Mouse (Mus musculus) intestine, embryonic 16.5 days (tissue): ENCODE data around the gene Rps6kc1. TPM values are rescaled to one million over a fixed set of nuclear protein-coding genes. Genes with fewer than 3 reads are reported as not detected.
"Not testable (repeated sequence)": the region's sequence is repeated elsewhere in the genome, so short reads cannot be mapped to it uniquely, and the experiment has no call there.

Source experiments
- ATAC-seq: fragments of 200-750 bp; cut with Nextera tagmentation; 2 replicates; pipeline ENCODE4 v1.8.0; 2017; ENCODE audit warnings: moderate TSS enrichment, moderate library complexity
- H3K27ac ChIP-seq: fragments of 300-500 bp; sonication (generic); 2 replicates; pipeline ENCODE4 v1.5.1; 2014; ENCODE audit warnings: mild to moderate bottlenecking, low read length
- H3K27me3 ChIP-seq: fragments of 300-500 bp; sonication (generic); replicated peaks from 2 replicates; pipeline ENCODE4 v1.6.1; 2014; ENCODE audit warnings: low read length, control low read depth, mixed read lengths; ENCODE audit not compliant: control insufficient read depth, insufficient read depth
- H3K36me3 ChIP-seq: fragments of 300-500 bp; sonication (generic); 2 replicates; pipeline ENCODE4 v1.6.1; 2014; ENCODE audit warnings: low read length, control low read depth; ENCODE audit not compliant: control insufficient read depth, insufficient read depth
- H3K4me1 ChIP-seq: fragments of 300-500 bp; sonication (generic); 2 replicates; pipeline ENCODE4 v1.6.1; 2014; ENCODE audit warnings: low read length, control low read depth, mixed read lengths; ENCODE audit not compliant: control insufficient read depth, insufficient read depth
- H3K4me2 ChIP-seq: fragments of 300-500 bp; sonication (generic); 2 replicates; pipeline ENCODE4 v1.6.1; 2014; ENCODE audit warnings: low read depth, low read length, control low read depth
- H3K4me3 ChIP-seq: fragments of 300-500 bp; sonication (generic); 2 replicates; pipeline ENCODE4 v1.5.1; 2014; ENCODE audit warnings: mild to moderate bottlenecking, low read length
- H3K9ac ChIP-seq: fragments of 300-500 bp; sonication (generic); 2 replicates; pipeline ENCODE4 v1.6.1; 2014; ENCODE audit warnings: low read depth, low read length
- H3K9me3 ChIP-seq: fragments of 300-500 bp; sonication (generic); 2 replicates; pipeline ENCODE4 v1.6.1; 2016; ENCODE audit warnings: low read length, control low read depth; ENCODE audit not compliant: control insufficient read depth
- WGBS: fragments of 180-500 bp; shearing (Covaris S2); extraction: QIAGEN DNeasy Blood & Tissue Kit; methylation state at CpG from one replicate; pipeline ENCODE4 v1.1.7; 2014; 5-methylcytosine and 5-hydroxymethylcytosine counted together
- polyA plus RNA-seq: library from polyadenylated mRNA; unstranded; fragments of >200 nt; fragmentation: Nextera tagmentation; extraction: Ambion mirVana; gene quantifications from 2 replicates; pipeline ENCODE4 v1.2.1, GENCODE M21; 2015

Rps6kc1 gene
- polyA plus RNA-seq, 1 experiment from 2014 or later, result 11.8 TPM

DNA sequence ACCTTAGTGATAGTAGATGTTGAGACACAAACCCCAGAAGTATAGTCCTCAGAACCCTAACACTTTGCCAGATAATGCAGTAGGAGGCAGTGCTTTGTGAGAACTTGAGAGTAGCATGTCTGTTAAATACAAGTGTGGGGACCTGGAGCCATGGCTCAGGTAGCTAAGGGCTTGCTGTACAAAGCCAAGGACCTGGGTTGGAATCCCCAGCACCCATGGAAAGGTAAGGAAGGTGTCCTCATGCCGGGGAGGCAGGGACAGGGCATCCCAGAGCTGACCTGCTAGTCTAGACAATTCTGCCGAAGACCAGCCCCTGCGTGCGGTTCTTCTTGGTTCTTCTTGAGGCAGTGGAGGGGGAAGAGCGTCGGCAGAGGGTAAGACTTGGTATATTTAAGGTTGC lies 18.6 kb upstream of the Rps6kc1 start:
- peak overlapping the region; percentile 48 for H3K4me2 ChIP-seq
- H3K27ac ChIP-seq, result peak overlapping the region; percentile 61
- H3K27me3 ChIP-seq, result no peaks in the 10 kb centered on the region
- WGBS, result 47% methylated on average over 6 of the region's 6 CpGs
- H3K9me3 ChIP-seq, result no peaks in the 10 kb centered on the region
- no peak for ATAC-seq
- H3K4me3 ChIP-seq, result peak overlapping the region; percentile 9; the same call in 1 of the 2 replicates
- H3K9ac ChIP-seq, result 0 out of 2 replicates have a peak overlapping the region, but pooled peaks have one; percentile 48
- H3K4me1 ChIP-seq, result peaks cover 19% of the 10 kb centered on the region
- peaks cover 11% of the 10 kb centered on the region; the same call in 1 of the 2 replicates for H3K36me3 ChIP-seq

DNA sequence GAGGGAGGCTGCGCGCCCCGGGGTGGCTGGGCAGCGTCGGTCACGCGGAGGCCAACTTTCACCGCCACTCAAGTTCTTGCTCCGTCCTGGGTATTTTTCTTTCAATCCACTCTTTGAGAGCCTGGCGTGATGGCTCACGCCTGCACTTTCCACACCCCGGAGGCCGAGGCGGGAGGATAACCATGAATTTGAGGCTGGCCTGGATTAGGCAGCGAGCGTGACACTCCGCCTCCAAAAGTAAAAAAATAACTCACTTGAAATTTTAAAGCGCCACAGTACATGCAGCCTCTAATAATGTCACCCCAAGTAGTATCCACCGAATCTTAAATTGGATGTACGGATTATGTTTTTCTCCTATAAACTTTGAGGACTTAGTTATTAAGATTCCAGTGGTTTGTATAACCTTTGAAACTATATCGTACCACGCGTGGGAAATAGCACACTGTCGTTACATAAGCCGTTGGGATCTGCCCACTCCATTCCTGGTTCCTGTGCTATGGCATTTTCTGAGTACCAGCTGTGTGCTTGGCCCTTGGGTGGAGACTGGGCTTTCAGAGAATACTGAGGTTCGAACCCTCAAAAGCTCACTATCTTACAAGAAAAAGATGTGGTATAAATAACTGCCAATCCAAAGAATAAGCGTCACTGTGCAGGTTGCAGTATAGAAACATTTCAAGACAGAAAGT lies 17.6 kb upstream of the Rps6kc1 start:
- WGBS, result 5% methylated on average over 27 of the region's 27 CpGs
- H3K4me3 ChIP-seq, result peak overlapping the region; percentile 85
- H3K9me3 ChIP-seq, result no peaks in the 10 kb centered on the region
- peaks cover 19% of the 10 kb centered on the region for H3K4me1 ChIP-seq
- peaks cover 5% of the 10 kb centered on the region; the same call in 1 of the 2 replicates for H3K36me3 ChIP-seq
- no peak; the same call in 1 of the 2 replicates for ATAC-seq
- peak overlapping the region; percentile 94 for H3K9ac ChIP-seq
- H3K4me2 ChIP-seq, result peak overlapping the region; percentile 63
- peak overlapping the region; percentile 99 for H3K27ac ChIP-seq
- no peaks in the 10 kb centered on the region for H3K27me3 ChIP-seq

DNA sequence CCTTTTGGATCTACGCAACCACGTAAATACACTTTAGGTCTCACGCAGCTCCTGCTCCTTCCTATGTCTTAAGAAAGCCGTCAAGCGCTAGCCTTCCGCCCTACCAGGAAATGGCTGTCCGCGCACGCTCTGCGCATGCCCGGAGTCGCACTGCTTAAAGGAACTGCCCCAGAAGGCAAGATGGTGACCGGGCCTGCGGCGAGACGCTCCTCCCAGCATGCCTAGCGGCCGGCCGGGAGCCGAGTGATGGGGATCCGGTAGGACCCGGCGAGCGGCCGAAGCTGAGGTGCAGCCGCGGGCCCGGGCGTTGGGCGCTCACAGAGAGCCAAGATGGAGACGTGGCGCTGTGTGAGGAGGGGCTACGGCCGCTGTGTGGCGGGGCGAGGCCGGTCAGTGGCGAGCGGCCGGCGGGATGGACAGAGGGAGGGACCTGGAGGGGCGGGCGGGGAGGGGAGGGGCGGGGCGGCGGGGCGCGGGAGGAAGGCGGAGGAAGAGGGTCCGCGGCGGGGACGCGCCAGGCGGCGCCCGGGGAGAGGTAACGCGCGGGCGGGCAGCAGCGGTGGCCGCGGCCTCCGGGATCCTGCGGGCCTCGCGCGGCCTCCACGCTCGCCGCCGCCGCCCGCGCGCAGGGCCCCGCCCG lies 16.9 kb upstream of the Rps6kc1 start:
- H3K9ac ChIP-seq, result peak overlapping the region; percentile 94
- peak overlapping the region; percentile 85 for H3K4me3 ChIP-seq
- ATAC-seq, result peak; percentile 97
- WGBS, result under 1% methylated on average over 63 of the region's 79 CpGs
- no peaks in the 10 kb centered on the region for H3K9me3 ChIP-seq
- peaks cover 19% of the 10 kb centered on the region for H3K4me1 ChIP-seq
- H3K27ac ChIP-seq, result peak overlapping the region; percentile 99
- peak overlapping the region; percentile 69 for H3K4me2 ChIP-seq
- H3K36me3 ChIP-seq, result no peaks in the 10 kb centered on the region
- H3K27me3 ChIP-seq, result no peaks in the 10 kb centered on the region

- Histone ChIP-seq H3K27ac (peak overlapping the region; percentile 99), H3K4me3 (peak overlapping the region; percentile 85), H3K4me2 (peak overlapping the region; percentile 69), H3K4me1 (peaks cover 19% of the 10 kb centered on the region), H3K9ac (peak overlapping the region; percentile 94), H3K9me3 (no peaks in the 10 kb centered on the region), H3K27me3 (no peaks in the 10 kb centered on the region), H3K36me3 (no peaks in the 10 kb centered on the region)
- 8% methylated on average over 16 of the region's 16 CpGs for WGBS
- peak; percentile 32 for ATAC-seq
Measured at GRCm38 (mm10) chr1:190927751-190928369, 16.3 kb upstream of the Rps6kc1 start.

GRCm38 (mm10) chr1:190927311-190927710 lies 15.7 kb upstream of the Rps6kc1 start:
- Histone ChIP-seq H3K9me3 (no peaks in the 10 kb centered on the region), H3K4me1 (peaks cover 19% of the 10 kb centered on the region), H3K27ac (no peak overlapping the region), H3K9ac (no peak overlapping the region), H3K27me3 (no peaks in the 10 kb centered on the region), H3K4me2 (no peak overlapping the region; the same call in 1 of the 2 replicates), H3K36me3 (no peaks in the 10 kb centered on the region), H3K4me3 (peak overlapping the region; percentile 85; the same call in 1 of the 2 replicates)
- 91% methylated on average over 3 of the region's 3 CpGs for WGBS
- ATAC-seq, result no peak

- WGBS, result 79% methylated on average over 3 of the region's 3 CpGs
- not testable (repeated sequence) for H3K4me3 ChIP-seq, H3K9ac ChIP-seq, ATAC-seq, H3K27me3 ChIP-seq, H3K9me3 ChIP-seq, H3K36me3 ChIP-seq, H3K27ac ChIP-seq, H3K4me2 ChIP-seq
- H3K4me1 ChIP-seq, result peaks cover 12% of the 10 kb centered on the region
Measured at GRCm38 (mm10) chr1:190924812-190925211, 13.2 kb upstream of the Rps6kc1 start, which contains the start of gene Angel2. Gene Angel2, plus strand, starts transcription at chr1:190925112.

- Histone ChIP-seq H3K9ac (peak overlapping the region; percentile 11; the same call in 1 of the 2 replicates), H3K4me3 (no peak overlapping the region), H3K27ac (0 out of 2 replicates have a peak overlapping the region, but pooled peaks have one; percentile 30), H3K4me1 (peaks cover 3% of the 10 kb centered on the region; the same call in 1 of the 2 replicates), H3K9me3 (no peaks in the 10 kb centered on the region), H3K36me3 (no peaks in the 10 kb centered on the region), H3K27me3 (no peaks in the 10 kb centered on the region), H3K4me2 (peak overlapping the region; percentile 30; the same call in 1 of the 2 replicates)
- ATAC-seq, result peak; percentile 84
- WGBS, result 51% methylated on average over 8 of the region's 8 CpGs
Measured at GRCm38 (mm10) chr1:190919725-190920469, 8.3 kb upstream of the Rps6kc1 start.

DNA sequence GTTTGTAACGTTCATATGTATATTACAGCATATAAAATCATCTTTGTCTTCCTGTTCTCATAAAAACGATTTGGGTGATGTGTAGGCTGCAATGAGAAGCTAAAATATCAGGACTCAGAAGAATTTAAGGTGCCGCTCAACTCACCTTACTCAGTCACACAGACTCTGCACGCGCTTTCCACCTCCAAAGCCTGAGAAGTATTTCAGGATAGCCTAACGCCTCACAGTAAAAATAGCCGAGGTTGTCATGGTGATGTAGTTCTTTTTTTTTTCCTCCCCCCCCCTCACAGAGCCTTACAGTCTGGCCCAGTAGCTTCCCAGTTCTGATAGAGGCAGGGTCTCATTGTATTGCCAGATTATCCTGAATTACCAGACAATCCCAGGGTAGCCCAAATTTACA lies 7.4 kb upstream of the Rps6kc1 start:
- H3K9me3 ChIP-seq, result no peaks in the 10 kb centered on the region
- H3K4me3 ChIP-seq, result no peak overlapping the region
- no peaks in the 10 kb centered on the region for H3K27me3 ChIP-seq
- no peaks in the 10 kb centered on the region for H3K36me3 ChIP-seq
- no peak for ATAC-seq
- peaks cover 3% of the 10 kb centered on the region; the same call in 1 of the 2 replicates for H3K4me1 ChIP-seq
- H3K4me2 ChIP-seq, result no peak overlapping the region
- H3K27ac ChIP-seq, result no peak overlapping the region
- 59% methylated on average over 7 of the region's 7 CpGs for WGBS
- H3K9ac ChIP-seq, result no peak overlapping the region
